Mouse (Mus musculus) spleen, adult 2 months (tissue): ENCODE measurements around the gene Akap5.

Experiments used
- CTCF ChIP-seq: fragments of 200-500 bp; IDR thresholded peaks from 2 replicates; pipeline ENCODE4 v1.5.1; 2011; ENCODE audit warnings: mild to moderate bottlenecking, inconsistent platforms; ENCODE audit not compliant: insufficient read depth, insufficient read length, insufficient replicate concordance; ENCODE audit errors: extremely low read depth
- POLR2A ChIP-seq: fragments of 200-500 bp; IDR thresholded peaks from 2 replicates; pipeline ENCODE4 v1.6.1; 2011; ENCODE audit warnings: low read depth, low read length, inconsistent platforms

GRCm38 (mm10) chr12:76361405-76362302, 37.0 kb downstream of the Akap5 start:
- no peak for TF ChIP-seq POLR2A
- no peak for TF ChIP-seq CTCF
